Mouse (Mus musculus): ENCODE measurements around the gene Msantd3.

Msantd3 gene

GRCm38 (mm10) chr4:48554132-48554531 is 14.4 kb downstream of the Msantd3 start:
- no peak for DNase-seq (ENCODE audit: low spot score)

- DNase-seq (ENCODE audit: low spot score) = peak; percentile 66
These were observed 16.0 kb downstream of the Msantd3 start for GRCm38 (mm10) chr4:48555729-48556128.

GRCm38 (mm10) chr4:48559652-48560051 is 19.9 kb downstream of the Msantd3 start:
- DNase-seq (ENCODE audit: low spot score) = no peak

- DNase-seq (ENCODE audit: low spot score) = no peak
These were observed 22.1 kb downstream of the Msantd3 start for GRCm38 (mm10) chr4:48561824-48562223.

GRCm38 (mm10) chr4:48564962-48565361 is 25.2 kb downstream of the Msantd3 start:
- DNase-seq (ENCODE audit: low spot score) = no peak

- no peak for DNase-seq (ENCODE audit: low spot score)
These were observed 36.6 kb downstream of the Msantd3 start for GRCm38 (mm10) chr4:48576361-48576760.

GRCm38 (mm10) chr4:48577831-48578230 is 38.1 kb downstream of the Msantd3 start:
- no peak for DNase-seq (ENCODE audit: low spot score)

- no peak for DNase-seq (ENCODE audit: low spot score)
These were observed 38.7 kb downstream of the Msantd3 start for GRCm38 (mm10) chr4:48578399-48578798.

- no peak for DNase-seq (ENCODE audit: low spot score)
These were observed 39.9 kb downstream of the Msantd3 start for GRCm38 (mm10) chr4:48579475-48580110.

GRCm38 (mm10) chr4:48581201-48581600 is 41.5 kb downstream of the Msantd3 start:
- DNase-seq (ENCODE audit: low spot score) = no peak

- DNase-seq (ENCODE audit: low spot score) = no peak
These were observed 42.3 kb downstream of the Msantd3 start for GRCm38 (mm10) chr4:48581993-48582392.

GRCm38 (mm10) chr4:48582941-48583340 is 43.2 kb downstream of the Msantd3 start:
- peak; percentile 16 for DNase-seq (ENCODE audit: low spot score)

GRCm38 (mm10) chr4:48584421-48585240 is 44.9 kb downstream of the Msantd3 start, which contains the start of gene Tmeff1:
Gene Tmeff1, plus strand, starts transcription at chr4:48585174.
- DNase-seq (ENCODE audit: low spot score) = peak; percentile 76

- peak; percentile 46 for DNase-seq (ENCODE audit: low spot score)
These were observed 45.7 kb downstream of the Msantd3 start for GRCm38 (mm10) chr4:48585241-48586098.

- DNase-seq (ENCODE audit: low spot score) = peak; percentile 87
These were observed 46.5 kb downstream of the Msantd3 start for GRCm38 (mm10) chr4:48586099-48586821.

GRCm38 (mm10) chr4:48587526-48587925 is 47.8 kb downstream of the Msantd3 start:
- no peak for DNase-seq (ENCODE audit: low spot score)

GRCm38 (mm10) chr4:48588576-48588975 is 48.8 kb downstream of the Msantd3 start:
- no peak for DNase-seq (ENCODE audit: low spot score)

- no peak for DNase-seq (ENCODE audit: low spot score)
These were observed 51.1 kb downstream of the Msantd3 start for GRCm38 (mm10) chr4:48590862-48591261.

GRCm38 (mm10) chr4:48591390-48591789 is 51.7 kb downstream of the Msantd3 start:
- DNase-seq (ENCODE audit: low spot score) = no peak

GRCm38 (mm10) chr4:48592328-48592727 is 52.6 kb downstream of the Msantd3 start:
- DNase-seq (ENCODE audit: low spot score) = no peak

GRCm38 (mm10) chr4:48592844-48593243 is 53.1 kb downstream of the Msantd3 start:
- no peak for DNase-seq (ENCODE audit: low spot score)

- DNase-seq (ENCODE audit: low spot score) = no peak
These were observed 56.4 kb downstream of the Msantd3 start for GRCm38 (mm10) chr4:48596111-48596510.
